Mouse (Mus musculus) liver, postnatal 0 days (tissue): ENCODE results near the gene Madcam1.

Experiments
- CTCF ChIP-seq: sonication (generic); IDR thresholded peaks from 2 replicates; pipeline ENCODE4 v1.5.1; 2016; ENCODE audit warnings: antibody characterized with exemption, low read depth
- EP300 ChIP-seq: IDR thresholded peaks from 2 replicates; pipeline ENCODE4 v1.6.1; 2016; ENCODE audit warnings: antibody characterized with exemption, low read depth, mild to moderate bottlenecking

DNA sequence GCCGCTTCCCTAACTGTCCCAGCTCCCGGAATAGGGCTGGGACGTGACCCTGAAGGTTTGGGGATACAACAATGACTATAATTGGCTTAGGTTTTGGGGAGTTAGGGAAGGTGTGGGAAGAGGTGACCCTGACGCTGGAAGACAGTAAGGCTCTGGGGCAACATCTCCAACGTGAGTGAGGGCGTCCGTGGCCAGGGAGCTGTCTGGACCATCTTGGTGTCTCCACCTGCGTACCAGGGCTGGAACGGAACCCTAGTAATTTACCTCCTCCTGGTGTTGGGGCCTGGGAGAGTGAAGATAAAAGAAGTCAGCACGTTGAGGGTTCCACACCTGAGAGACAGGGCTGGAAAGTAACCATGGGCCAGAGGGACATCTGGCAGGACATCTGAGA lies 40.6 kb downstream of the Madcam1 start:
- TF ChIP-seq CTCF (no peak), EP300 (no peak)
